Mouse (Mus musculus) MEL-GATA-1-ER (cell line): ENCODE results near the gene Slc35f3.

ENCODE experiments used
- DNase-seq: peaks from one replicate; pipeline ENCODE4 v3.0.0-alpha.2; 2012; ENCODE audit warnings: low read depth; ENCODE audit errors: extremely low read depth

Slc35f3 gene

DNA sequence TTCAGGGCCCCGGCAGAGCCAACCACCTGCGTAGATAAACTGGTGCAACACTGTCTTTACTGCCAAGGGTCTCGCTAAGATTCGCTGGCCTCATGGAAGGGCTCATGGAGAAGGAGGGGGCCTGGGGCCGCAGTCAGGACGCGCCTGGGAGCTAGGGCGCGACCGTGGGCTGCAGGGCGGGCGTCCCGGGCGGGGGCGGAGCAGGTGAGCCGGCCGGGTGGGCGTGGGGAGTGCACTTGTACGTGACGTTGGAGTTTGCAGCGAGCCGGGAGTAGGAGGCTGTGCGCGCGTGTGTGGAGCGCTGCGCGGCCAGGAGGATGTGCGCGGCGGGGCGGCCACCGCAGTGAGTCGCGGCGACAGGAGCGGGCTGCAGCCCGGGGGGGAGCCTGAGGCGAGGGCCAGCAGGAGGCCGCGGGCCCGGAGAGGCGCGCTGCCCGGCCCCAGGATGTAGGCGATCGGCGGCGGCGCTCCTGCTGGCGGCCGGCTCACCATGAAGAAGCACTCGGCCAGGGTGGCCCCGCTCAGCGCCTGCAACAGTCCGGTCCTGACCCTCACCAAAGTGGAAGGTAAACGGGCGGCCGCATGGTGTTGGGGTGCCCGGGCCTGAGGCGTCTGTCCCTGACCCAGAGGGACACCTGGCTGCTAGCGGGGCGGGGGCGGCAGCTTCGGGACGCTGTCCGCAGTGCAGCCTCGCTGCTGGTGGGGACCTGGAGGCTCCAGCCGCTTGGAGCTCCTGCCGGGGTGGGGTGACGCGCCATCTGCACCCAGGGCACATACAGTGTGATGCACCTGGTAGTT lies at the start of gene Slc35f3:
TSS of gene Slc35f3 (plus strand) at position 263 of the 798 bp plus-strand sequence.
- no peak for DNase-seq

DNA sequence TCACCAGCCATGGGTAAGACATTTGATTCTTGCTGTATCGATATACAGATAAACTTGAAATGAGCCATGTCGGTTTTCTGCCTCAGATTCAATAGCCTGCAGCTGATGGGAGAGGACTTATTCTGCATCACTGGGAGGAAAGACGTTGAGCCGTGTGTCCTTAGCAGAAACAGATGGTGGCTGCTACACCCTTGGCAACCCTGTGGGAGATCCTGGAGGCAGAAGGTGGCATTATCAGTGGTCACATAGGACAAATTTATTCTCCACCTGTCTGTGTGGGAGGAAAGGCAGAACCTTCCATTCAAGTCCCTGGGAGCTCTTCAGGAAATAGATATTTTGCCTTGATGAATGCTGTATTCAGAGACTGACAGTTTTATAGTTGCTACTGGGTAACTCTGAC lies 47.9 kb upstream of the Slc35f3 start:
- no peak for DNase-seq

DNA sequence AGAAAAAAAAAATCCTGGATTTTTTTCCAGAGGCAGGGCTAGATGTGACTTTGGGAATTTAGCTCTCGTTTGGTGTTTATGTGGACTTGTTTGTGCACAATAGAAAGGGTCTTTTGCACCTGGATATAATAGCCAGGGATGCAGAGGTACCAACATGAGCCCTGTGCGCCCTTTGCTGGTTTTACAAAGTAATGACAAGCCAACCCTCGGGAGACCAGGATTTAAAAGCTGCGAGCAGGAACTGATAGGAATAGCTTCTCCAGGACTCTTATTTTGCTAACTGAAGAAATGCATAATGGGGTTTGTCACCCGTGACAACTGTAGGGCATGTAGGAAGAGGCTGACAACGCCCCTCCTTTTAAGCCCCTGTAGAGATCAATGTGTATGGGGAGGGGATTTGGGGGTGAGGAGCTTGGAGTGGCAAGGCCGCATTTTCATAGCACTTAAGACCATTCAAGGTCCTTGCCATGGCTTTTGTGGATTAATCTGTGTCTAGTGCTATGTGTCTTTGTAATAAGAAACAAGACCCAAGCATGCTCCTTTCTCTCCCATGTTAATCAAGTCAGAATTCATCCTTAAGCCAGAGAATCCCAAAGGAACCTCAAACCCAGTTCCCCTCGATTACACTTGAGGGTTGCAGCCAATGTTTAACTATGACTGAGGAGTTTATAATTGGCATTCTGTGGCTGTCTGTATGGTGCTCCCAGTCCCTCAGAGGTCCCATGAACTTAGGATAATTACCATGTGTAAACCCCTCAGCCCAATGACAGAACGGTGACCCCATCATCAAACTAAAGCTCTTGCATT lies 41.6 kb upstream of the Slc35f3 start:
- no peak for DNase-seq

DNA sequence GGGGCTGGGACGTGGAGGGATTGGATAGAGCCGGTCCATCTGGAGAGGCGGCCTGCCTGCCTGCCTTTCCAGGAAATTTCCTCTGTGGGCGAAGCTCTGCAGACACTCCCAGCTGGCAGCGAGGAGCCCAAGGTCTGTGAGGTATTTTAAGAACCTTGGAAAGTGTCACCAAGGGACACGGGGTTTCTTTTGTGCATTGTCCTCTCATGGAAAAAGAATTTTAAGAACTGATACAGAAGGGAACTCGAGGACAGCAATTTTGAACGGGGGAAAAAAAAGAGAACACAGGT lies 41.0 kb upstream of the Slc35f3 start:
- DNase-seq: no peak

DNA sequence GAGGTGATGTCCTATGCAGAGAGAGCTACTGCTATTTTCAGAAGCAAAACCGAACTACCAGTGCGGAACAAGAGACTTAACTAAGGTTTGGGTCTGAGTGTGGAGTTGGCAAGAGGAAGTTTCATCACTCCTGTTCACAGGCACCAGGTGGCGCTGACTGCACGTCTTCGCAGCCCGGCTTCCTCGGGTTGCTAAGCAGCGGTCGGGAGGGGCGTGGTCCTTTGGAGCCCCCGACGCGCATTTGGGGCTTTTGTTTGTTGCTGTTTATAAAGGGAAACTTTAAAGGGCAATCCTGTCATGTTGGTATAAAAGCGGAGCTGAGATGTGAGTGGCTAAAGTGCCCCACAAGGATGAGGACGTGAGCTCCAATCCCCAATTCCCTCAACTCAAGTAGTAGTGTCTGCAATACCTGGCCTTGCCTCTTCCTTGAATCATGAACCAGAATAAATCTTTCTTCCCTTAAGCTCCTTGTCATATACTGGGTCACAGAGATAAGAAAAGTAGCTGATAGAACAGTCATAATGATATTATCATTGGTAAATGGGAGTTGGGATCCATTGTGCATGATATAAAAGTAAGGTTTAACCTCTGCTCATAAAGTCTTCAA lies 40.1 kb upstream of the Slc35f3 start:
- DNase-seq: no peak

DNA sequence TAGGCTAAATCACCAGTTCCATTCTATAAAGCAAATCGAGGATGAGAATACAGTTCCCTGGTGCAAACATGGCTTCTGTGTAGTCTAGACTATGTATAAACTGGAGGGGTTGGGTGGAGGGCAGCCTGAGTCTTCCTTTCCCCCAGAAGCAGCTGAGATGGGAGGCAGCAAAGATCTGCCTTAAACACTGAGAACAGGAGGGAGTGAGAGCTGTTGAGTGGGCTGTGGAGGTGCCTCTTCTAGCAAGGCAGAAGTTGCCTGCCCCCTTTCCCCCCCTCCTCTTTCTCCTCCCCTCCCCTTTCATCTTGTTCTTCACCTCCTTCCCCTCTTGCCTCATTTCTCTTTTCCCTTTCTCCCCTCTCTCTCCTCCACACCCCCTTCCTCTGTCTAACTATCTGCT lies 33.2 kb upstream of the Slc35f3 start:
- DNase-seq: no peak

DNA sequence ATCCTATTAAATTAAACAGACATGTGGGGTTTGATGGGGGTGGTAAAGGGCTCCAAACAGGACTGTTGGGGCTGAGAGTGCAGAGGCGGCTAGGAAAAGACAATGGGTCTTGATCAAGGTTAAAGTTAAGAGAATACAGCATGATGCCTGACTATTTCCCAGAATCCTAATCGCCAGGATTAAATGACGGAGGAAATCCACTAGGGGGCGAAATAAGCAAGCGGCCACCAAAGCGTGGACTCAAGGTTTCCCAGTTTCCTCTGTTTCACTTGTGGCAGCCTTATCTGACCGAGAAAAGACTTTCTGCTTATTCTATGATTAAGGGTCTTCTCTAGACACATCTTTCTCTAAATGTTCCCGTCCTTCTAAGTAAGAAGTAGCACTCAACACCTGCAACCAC lies 31.2 kb upstream of the Slc35f3 start:
- DNase-seq: no peak

DNA sequence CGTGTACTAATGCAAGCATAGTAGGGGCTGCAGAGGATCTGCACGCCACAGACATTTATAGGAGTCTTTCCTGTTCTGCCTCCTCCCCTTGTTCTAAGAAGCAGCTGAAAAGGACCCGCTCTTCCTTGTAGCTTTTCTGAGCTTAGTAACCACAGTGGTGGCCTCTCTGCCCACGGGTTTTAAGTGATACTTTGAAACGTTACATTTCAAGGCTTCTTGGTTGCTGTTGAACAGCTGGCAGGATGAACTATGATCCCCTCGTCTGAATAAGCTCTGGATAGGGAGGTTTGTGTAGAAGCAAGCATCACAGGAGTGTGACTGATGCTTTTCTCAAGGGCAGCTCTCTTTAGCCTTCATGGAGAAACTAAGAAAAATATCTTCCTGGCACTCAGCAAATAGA lies 28.6 kb upstream of the Slc35f3 start:
- no peak for DNase-seq

DNA sequence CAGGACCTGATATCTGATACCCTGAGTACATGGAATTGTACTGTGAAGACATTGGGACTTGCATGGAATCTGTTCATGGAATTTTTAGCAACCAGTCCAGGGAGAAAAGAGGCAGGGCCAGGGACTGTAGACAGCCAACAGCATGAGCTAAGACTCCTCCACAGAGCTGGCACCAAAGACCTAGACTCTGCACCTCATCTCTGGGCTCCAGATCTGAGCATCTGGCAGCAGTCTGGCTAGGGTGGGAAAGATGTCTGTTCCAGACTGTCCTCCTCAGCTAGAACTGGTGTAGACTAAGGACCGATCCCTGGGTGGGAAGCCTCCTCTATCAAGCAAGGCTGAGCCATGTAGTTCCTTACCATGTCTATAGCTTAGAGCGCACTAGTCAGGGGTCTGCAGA lies 25.9 kb upstream of the Slc35f3 start:
- DNase-seq: no peak

DNA sequence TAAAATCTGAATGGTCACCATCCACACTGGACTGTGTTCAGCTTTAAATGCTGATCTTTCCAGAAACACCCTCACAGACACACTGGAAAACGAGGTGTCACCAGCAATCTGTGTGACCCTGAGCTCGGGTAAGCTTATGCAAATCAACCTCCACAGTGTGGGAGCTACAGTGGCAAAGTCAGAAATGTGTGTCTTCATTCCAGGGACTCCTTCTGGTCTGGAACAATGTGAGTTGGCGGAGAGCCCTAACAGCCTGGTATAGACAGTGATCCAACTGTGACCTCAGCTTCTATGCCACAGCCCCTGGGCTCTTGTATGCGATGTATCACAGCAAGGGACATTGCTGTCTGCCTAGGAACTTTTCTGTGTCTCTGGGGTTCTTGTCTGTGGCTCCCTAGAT lies 25.3 kb upstream of the Slc35f3 start:
- no peak for DNase-seq

DNA sequence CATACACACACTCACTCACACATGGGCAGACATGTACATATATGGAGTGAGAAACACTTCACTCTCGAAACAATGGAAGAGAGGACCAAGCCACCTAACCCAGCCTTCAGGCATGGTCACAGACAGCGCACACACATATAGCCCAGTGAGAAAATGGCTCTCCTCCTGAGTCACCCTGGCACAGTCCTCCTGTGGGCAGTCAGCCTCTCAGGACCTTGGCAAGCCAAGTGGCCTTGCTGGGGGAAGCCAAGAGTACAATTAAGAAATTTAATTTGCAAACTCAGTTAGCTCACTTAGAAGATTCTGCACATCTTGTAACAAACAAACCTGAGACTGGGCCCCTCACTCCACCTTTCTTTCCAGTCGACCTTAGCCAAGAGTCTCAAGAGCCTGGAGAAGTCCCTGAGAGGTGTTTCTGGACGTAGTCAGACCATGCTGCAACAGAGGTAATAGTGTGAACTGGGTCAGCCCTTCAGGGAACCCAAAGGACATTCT lies 23.4 kb upstream of the Slc35f3 start:
- no peak for DNase-seq

DNA sequence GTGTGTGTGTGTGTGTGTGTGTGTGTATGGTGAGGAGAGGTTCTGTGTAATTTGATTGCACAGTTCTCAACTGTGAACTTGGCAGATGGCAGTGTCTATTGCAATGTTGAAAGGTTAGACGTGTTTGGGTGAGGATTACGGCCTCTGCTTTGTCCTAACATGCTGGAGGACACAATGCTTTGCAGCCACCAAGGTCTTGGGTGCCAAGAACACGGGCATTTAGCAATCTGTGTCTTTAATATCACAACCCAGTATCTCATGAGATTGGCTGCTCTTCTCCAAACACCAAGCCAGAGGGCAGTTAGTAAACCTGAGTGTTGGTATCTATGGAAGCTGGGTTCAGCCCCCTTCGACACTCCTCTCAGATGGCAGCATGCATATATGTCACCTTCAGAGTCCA lies 22.5 kb upstream of the Slc35f3 start:
- no peak for DNase-seq

DNA sequence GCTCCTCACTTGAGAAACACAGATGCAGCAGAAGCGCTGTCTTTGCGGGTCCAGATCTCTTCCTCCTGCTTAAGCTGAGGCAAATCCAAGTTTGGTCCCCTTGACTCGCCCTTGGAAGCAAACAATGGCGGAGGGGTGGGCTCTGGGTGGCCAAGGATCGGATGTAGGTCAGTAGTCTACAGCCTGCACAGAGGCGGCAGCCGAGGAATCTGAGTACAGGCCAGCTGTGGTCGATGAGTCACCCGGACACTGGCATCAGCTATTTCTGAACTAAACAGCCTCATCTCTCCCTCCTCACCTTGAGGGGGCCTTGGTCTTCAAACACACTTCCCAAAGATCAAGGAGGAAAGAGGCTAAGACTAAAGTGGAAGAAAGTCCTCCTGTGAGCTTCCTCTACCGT lies 6.4 kb upstream of the Slc35f3 start:
- DNase-seq: no peak

DNA sequence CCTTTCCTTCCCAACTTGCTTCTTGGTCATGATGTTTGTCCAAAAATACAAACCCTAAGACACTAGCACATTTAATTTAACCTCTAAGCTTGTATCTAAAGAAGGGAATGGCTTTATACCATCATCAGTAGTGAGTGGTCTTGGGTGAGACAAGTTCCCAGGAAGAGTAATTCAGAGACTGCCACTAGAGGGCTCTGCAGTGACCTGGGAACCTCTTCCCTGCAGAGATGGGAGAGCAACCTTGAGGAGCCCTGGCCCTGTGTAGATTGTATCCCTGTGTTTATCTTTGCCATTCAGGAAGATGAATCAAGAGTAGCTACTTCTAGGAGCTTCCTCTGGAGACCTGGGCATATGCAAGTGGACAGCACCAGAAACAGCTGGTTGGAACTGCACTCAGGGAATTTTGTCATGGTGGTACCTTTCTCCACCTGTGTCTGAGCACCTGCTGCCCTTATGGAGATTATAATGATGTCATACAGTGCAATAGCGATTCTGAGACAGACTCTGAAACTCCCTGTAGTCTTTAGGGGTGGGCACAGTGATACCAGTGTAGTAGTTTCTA lies 993 bp upstream of the Slc35f3 start:
- no peak for DNase-seq

DNA sequence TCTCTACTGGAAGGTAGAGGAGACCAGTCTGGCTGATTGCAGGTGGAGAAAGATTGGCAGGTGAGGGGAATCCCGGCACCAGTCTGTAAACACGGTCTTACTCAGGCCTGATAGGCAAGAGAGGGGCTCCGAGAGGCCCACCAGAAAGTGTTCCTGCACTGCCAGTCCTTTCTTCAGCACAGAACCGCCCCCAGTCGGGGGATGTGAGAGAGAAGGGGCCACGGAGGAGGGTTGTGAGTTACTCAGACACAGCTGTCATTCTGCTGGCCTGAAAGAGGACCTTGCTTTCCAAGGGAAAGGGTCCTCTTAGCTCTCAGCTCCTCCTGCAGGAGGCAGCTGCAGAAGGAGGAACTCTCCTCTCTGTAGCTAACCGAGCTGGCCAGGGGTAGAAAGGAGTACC lies 975 bp downstream of the Slc35f3 start:
- no peak for DNase-seq

DNA sequence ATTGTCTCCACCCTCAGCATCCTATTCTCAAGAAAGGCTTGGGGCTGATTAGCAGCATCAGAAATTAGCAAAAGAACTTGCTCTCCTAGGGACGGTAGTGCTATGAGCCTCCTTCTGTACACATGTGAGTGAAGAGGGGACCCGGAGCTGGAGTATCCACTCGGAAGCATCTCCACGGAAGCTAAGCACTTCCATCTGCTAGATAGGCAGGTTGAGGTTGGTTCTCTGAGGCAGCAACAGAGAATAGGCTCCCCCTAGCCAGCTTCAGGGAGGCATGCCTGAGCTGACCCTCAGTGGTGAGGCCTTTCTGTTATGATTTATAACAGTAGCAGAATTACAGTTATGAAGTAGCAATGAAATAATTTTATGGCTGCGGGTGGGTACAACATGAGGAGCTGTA lies 2.0 kb downstream of the Slc35f3 start:
- DNase-seq: no peak

DNA sequence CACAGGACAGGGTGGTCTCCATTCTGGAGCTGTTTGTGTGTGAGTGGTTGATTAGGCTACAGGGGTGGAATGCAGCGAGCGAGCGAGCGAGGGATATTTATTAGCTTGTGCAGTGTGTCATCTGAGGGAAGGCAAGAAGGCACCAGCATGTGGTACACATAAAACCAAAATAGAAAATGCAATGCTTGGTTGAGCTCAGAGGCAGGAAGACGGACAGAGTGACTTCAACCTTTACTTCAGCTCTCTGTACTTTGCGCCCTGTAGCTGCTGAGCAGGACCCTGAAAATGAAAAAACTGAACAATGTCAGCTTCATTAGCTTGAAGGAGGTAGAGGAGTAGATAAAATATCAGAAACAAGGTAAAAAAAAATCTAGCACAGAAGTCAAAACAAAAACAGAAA lies 3.2 kb downstream of the Slc35f3 start:
- no peak for DNase-seq

DNA sequence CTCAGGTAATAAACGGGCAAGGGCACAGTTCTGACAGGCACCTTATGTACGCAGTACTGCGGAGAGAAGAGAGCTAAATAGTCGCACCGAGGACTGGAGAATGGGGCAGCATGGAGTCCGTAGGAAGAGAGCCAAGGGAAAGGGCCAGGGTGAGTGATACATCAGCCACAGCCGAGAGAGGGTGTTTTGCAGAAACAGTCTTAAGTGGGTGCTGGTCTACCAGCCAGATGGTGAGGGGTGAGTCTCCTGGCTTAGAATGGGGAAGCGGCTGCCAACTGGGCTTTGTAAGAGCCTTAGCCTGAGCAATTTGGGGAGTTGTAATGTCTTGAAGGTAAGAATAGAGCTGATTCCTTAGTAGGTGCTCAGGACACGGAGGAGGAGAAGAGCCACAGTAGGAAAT lies 8.8 kb downstream of the Slc35f3 start:
- DNase-seq: no peak

DNA sequence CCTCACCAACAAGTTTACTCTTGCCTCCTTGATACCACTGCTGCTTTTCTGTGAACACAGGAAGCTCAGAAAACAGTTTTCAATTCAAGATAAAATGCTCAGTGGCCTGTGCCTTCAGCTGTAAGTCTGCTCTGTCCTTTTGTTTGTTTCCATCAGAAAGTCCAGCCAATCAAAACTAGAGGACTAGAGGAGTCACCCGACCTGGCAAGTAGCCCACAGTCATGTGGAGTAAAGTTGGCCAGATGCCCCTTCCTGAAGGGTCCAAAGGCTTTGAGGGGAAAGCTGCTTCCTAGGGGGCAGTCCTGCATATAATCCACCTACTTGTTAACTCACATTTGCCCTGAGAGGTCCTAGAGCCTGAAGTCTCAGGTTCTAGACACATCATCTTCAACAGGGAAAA lies 10.7 kb downstream of the Slc35f3 start:
- DNase-seq: no peak

DNA sequence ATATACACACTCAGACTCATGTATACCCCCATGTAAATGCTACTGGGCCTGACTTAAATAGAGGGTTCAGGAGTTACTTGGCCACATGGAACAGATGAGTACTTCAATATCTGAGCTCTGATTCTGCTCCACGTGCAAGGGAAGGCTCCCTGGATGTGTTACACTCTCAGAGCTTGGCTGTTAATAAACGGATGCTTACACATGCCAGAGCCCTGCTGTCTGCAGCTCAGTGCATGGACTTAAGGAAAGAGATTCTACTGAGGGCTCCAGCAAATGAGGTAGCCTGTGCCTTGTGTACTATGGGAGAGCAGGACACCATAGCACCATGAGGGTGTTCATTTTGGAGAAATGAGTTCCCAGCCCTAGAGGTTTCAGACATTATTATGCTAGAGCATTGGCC lies 26.6 kb downstream of the Slc35f3 start:
- DNase-seq: no peak

DNA sequence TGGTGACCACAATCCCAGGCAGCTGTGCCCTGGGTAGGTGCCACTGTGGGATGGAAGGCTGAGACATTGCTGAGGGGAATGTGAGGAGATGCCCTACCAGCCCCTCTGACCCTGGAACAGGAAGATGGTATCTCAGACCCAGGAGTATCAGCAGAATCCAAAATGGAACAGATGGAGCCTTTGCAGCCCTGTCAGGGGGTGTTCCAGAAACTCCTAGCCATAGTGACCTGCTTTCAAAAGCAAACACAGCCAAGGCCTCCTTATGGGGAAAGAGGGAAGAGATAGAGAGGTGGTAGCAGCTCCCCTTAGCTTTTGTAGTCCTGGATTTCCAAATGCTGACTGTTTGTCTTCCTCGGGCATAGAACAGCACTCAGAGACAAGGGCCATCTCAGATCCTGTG lies 27.8 kb downstream of the Slc35f3 start:
- DNase-seq: no peak

DNA sequence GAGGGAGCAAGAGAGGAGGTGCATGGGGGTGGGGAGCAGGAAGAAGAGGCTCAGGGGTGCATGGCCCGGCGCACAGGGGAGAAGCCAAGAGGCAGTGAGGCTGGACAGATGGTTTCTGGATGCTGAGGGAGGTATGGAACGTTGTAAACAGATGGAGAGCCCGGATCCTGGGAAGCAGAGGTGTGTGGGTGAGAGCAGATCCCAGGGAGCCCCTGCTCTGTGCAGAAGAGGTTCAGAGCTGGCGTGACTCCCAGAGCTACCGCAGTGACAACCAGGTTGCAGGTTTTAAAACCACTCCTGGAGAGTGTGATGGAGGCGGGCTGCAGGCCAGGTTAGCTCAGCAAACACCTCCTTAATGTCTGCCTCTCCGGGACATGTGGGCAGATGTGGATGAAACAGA lies 28.4 kb downstream of the Slc35f3 start:
- DNase-seq: no peak
